ENCODE assay signal across 10 mouse cellular contexts in the genomic region with DNA sequence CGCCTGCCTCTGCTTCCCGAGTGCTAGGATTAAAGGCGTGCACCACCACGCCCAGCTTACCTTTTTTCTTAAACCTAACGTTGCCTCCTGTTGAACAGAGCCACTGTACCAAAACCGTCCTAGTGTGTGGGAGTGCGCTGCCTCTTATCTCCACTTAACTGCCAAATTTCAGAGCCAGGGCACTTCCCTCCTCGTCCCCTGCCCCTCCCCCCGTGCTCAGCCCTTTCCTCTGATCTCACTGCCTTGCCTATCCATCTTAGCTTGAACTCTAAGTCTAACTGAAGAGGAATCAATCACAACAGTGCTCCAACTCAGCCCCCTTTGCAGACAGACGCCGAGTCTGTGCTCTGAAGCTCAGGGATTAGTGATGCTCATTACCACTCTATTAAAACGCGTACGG. TPM values are rescaled to one million over a fixed set of nuclear protein-coding genes. Genes with fewer than 3 reads are reported as not detected.
DNase-seq lines count a peak whose midpoint lies in the region; ATAC-seq and TF ChIP-seq lines count a peak whose summit lies in the region.
"Had no signal": no experiment of that assay in that cellular context is flagged by ENCODE, and none has a peak within 500 bp of the region (broad histone marks: within the 10 kb centered on the region; RNA-seq: fewer than 3 reads in every experiment).

No protein-coding gene starts in this region.

- no peak overlapping the region for H3K4me3 ChIP-seq in kidney, postnatal 0 days (replicated peaks; ENCODE audit: low read depth, low read length)

- TF ChIP-seq CTCF in kidney, postnatal 0 days (IDR thresholded peaks at IDR 0.05; ENCODE audit: low read depth), result no peak

- H3K4me1 ChIP-seq in kidney, postnatal 0 days (replicated peaks; ENCODE audit: insufficient read depth, low read length), result no peaks in the 10 kb centered on the region

- 43% methylated on average over 14 of the region's 14 CpGs for WGBS in kidney, postnatal 0 days

- H3K27me3 ChIP-seq in kidney, postnatal 0 days (ENCODE audit: insufficient read depth, low read length), result no peaks in the 10 kb centered on the region

- no peak overlapping the region for H3K9ac ChIP-seq in kidney, postnatal 0 days (ENCODE audit: low read depth, low read length)

- ATAC-seq in kidney, postnatal 0 days (replicated peaks; ENCODE audit: low FRiP score, low read depth), result no peak
- peak; percentile 72 for ATAC-seq in erythroid progenitor cell, adult 5-6 weeks (replicated peaks; ENCODE audit: low FRiP score, poor library complexity, severe bottlenecking)
- peak; percentile 78 for ATAC-seq in megakaryocyte-erythroid progenitor cell, adult 5-6 weeks (replicated peaks; ENCODE audit: low FRiP score, low TSS enrichment, poor library complexity, severe bottlenecking)

- no peak overlapping the region for H3K4me2 ChIP-seq in kidney, postnatal 0 days (ENCODE audit: low read length)

- H3K9me3 ChIP-seq in kidney, postnatal 0 days (replicated peaks; ENCODE audit: low read length), result no peaks in the 10 kb centered on the region

- H3K36me3 ChIP-seq in kidney, postnatal 0 days (ENCODE audit: insufficient read depth, low read length), result 0 out of 2 replicates have a peak, but pooled peaks cover 2% of the 10 kb centered on the region

- H3K27ac ChIP-seq in kidney, postnatal 0 days, result no peak overlapping the region

- DNase-seq in kidney, postnatal 0 days (ENCODE audit: low spot score), result peak; percentile 25
- no peak for DNase-seq in kidney, postnatal 14 days
- peak; percentile 42 for DNase-seq in ES-CJ7 (ENCODE audit: low read depth, low spot score)
- no peak for DNase-seq in left cerebral cortex, postnatal 10 days (ENCODE audit: extremely low spot score in 1 of 2, low spot score in 2 of 2)
- DNase-seq in urinary bladder, postnatal 36 days (ENCODE audit: low spot score in 2 of 2), result no peak
- DNase-seq in spleen, adult 12 weeks (ENCODE audit: low spot score), result no peak
- DNase-seq: gastrocnemius, postnatal 36 days; layer of hippocampus, adult 9-11 months had no signal

- intact Hi-C loops in left cerebral cortex, postnatal 10 days (cut with DNase I), result no loop called here

RNA-seq across cellular contexts. Expression of a gene that starts 54.9 kb away (rescaled TPM):
- 18.1 and 19.3 TPM in 2 replicates for polyA plus RNA-seq in kidney, postnatal 0 days (2015; fragmentation: Nextera tagmentation; extraction: Ambion mirVana)
- 6.5 and 21.4 TPM in 2 replicates for total RNA-seq in erythroid progenitor cell, adult 5-6 weeks (2015; ENCODE audit: low replicate concordance)
- 13.4 and 18.6 TPM in 2 replicates for total RNA-seq in erythroid progenitor cell, adult 5-6 weeks (2017; ENCODE audit: low replicate concordance)
- 59.1 and 69.6 TPM in 2 replicates for total RNA-seq in megakaryocyte-erythroid progenitor cell, adult 5-6 weeks (2014; fragmentation: Nextera tagmentation)
- total RNA-seq in megakaryocyte-erythroid progenitor cell, adult 5-6 weeks (2017), result 61.5 and 69.9 TPM in 2 replicates
- 10 to 100 TPM; 16.9 to 18.3 TPM for total RNA-seq in left cerebral cortex, postnatal 10 days (2021)

Comparison
In these comparisons a context has a peak if more than half of its experiments do, and no peak if none do; other contexts are left out.
1. DNase-seq: peak in kidney, postnatal 0 days (single experiment) and ES-CJ7 (single experiment); none in kidney, postnatal 14 days (single experiment), left cerebral cortex, postnatal 10 days (0 of 2), urinary bladder, postnatal 36 days (0 of 2) and spleen, adult 12 weeks (single experiment).